Mouse (Mus musculus): Measurements from ENCODE around the gene Ep400. TPM values are rescaled to one million over a fixed set of nuclear protein-coding genes. Genes with fewer than 3 reads are reported as not detected.
"Not testable (repeated sequence)": the region's sequence is repeated elsewhere in the genome, so short reads cannot be mapped to it uniquely, and the experiment has no call there.

Gene Ep400
- total RNA-seq, 2 experiments from 2014 or later, result 29.4 to 34.3 TPM

DNA sequence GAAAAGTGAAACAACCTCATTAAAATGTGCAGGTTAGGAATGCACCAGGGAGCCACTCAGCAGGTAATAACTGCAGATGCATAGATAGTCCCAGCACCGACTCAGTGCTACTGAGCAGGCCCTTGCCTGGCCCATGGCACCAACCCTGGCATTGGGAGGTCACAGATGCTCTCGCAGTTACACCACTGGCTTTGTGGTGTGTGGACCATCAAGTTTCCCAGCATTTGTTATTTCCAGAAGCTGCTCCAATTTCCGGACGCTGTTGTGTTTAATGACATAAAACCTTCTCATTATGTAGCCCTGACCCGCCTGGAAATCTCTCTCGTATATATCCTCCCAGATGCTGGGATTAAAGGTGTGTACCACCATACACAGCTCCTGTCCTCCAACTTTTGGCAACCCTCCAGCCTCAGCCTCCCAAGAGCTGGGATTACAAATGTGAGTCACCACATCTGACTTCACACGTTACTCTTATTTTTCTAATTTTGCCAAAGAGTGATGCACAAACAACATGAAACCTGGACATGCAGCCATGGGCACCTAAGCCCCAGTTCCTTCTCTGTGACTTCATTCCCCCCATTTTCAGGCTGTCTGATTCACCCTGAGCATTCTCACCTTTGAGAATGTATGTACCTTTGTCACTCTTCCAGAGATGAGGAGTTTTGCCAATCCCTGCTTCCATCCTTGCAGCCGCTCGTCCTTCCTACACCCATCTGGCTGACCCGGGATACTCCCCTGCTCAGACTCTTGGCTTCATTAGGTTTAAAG lies 10.4 kb upstream of the Ep400 start:
- intact Hi-C loops (cut with DNase I; ENCODE audit: low total_unique reads), result no loop called here
- no peak for DNase-seq

- DNase-seq, result peak; percentile 96
- intact Hi-C loops (cut with DNase I; ENCODE audit: low total_unique reads), result no loop called here
Observed at GRCm38 (mm10) chr5:110779998-110780760, 9.7 kb upstream of the Ep400 start, which contains the start of gene Pus1. Pus1 (minus strand) TSS chr5:110780659.

- intact Hi-C loops (cut with DNase I; ENCODE audit: low total_unique reads), result no loop called here
- DNase-seq, result no peak
Observed at GRCm38 (mm10) chr5:110779276-110779997, 8.9 kb upstream of the Ep400 start.

DNA sequence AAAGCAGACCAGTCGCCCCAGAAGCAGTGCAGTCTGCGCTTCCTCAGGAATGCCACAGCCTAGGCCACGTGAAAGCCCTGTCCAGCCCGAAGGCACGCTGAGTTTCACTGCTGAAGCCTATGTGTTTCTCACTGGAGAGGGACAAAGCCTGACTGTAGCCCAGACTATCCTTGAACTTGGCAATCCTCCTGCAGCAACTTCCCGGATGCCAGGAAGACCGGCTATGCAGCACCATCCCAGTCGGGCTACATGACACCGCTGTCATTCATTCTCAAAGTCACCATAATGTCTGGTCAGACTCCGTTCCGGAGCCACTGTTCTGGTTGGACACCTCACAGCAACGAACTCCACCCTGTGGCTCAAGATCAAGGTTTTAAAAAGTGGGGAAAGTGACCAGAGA lies 7.7 kb upstream of the Ep400 start:
- DNase-seq, result no peak
- intact Hi-C loops (cut with DNase I; ENCODE audit: low total_unique reads), result no loop called here

DNA sequence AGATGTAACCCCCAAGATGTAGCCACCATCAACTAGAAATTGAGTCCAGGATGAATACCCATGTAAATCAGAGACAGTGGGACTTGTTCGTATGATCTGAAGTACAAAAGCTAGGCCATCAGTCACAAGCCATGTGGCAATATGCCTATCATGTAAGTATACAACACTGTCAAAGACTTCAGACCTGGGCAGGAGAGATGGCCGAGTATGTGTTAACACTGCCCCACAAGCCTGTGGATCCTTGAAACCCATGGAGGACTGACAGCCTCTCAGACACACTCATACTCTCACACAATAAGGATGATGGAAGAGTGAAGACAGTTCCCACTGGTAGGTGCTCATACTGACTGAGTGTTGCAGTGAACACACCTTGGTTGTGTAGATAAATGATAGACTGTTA lies 5.6 kb upstream of the Ep400 start:
- no peak for DNase-seq
- intact Hi-C loops (cut with DNase I; ENCODE audit: low total_unique reads), result no loop called here

DNA sequence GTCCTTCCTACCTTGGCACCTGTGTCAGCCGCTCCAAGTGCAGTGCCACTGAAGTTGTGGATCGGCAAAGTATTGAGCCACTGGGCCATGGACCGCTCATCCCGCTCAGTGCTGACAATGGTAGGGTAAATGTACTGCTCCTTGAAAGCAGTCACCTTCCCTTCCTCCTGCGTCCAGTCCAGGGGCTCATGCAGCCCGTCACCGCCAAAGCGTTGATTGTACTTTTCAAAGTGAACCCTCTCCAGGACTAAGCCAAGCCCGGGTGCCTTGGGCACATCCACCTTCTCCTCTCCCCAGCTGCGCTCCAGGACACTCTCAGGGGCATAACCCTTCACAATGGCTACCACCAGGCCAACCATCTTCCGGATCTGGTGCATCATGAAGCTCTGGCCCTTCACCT lies 4.0 kb upstream of the Ep400 start:
- intact Hi-C loops (cut with DNase I; ENCODE audit: low total_unique reads), result no loop called here
- no peak for DNase-seq

- DNase-seq; intact Hi-C loops (cut with DNase I; ENCODE audit: low total_unique reads): not testable (repeated sequence)
Observed at GRCm38 (mm10) chr5:110772945-110773344, 2.4 kb upstream of the Ep400 start.

DNA sequence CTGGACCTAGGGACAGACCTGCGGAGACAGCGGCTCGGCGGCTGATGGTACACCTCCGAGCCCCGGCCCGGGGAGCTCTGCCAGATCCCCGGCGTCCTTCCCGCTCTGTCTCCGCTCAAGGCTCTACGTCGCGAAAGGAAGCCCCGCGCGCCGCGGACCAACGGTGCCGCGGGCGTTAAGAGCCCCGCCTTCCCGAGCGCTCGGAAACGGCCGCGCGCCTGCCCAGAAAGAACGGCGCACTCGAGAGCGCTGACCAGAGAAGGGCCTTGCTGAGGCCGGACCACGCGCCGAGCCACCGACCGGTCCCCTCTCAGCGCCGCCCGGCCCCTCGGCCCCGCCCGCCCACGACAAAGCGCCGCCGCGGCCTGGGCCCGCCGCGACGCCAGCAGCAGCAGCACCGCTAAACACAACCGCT lies 479 bp downstream of the Ep400 start:
- intact Hi-C loops (cut with DNase I; ENCODE audit: low total_unique reads), result no loop called here
- DNase-seq, result no peak

DNA sequence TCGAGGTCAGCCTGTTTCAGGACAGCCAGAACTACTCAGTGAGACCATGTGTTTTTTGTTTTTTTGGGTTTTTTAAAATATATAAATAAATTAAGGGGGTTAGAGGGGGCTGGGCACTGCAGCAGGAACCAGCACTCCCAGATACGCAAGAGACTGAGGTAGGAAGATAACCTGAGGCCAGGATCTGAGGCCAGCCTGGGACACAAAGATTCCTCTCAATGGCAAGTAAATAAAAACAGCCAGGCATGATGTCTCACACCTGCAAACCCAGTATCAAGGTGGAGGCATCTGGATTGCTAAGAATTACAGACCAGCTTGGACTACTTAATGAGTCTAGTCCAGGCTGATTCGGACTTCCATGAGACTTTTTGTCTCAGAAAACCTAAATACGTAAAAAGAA lies 1.2 kb downstream of the Ep400 start:
- no peak for DNase-seq
- intact Hi-C loops (cut with DNase I; ENCODE audit: low total_unique reads), result no loop called here

DNA sequence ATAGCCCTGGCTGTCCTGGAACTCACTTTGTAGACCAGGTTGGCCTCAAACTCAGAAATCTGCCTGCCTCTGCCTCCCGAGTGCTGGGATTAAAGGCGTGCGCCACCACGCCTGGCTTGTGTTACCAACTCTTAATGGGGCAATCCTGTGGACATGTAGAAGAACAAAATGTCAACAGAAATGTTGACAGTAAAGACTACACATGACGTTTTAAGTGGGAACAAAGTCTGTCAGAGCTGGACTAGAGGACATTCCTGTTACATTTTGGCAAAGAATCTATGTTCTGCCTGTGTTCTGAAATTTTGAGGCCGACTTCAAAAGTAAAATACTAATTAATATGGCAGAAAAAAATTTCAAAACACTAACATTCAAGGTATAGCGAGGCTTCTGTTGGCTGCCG lies 6.6 kb downstream of the Ep400 start:
- intact Hi-C loops (cut with DNase I; ENCODE audit: low total_unique reads), result no loop called here
- no peak for DNase-seq

GRCm38 (mm10) chr5:110745021-110745420 lies 25.5 kb downstream of the Ep400 start:
- DNase-seq, result no peak
- intact Hi-C loops (cut with DNase I; ENCODE audit: low total_unique reads), result no loop called here

DNA sequence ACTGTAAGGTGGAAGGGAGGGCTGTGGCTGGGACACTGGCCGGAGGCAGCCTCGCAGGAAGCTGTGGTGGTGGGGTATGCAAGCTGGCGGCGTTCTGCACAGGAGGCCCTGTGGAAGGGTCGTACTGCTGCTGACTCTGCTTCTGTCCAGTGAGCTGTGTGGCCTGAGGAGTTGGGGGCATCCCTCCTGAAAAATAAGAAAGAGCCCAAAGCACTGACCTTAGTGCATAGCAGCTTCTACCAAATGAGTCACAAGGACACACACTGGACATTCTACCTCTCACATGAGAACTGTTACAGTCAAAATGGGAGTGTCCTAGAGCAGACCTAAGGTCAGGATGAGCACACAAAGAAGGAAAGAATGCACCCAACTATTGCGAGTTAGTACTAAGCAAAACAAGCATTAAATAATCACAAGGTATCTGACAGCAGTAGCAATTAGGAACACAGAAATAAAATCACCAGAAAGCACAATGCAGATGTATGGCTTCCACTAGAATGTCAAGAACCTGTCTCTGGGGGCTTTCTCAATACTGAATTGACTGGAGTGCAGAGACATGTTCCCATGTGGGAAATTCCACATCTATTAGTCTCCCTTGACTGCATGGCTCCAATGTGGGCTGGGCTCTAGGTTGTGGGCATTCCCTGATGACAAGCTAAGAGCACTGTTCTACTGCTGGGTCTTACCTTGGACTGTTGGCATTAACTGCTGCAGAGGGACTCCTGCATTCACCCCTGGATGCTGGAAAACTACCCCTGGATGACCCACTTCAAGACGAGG lies 30.8 kb downstream of the Ep400 start:
- intact Hi-C loops (cut with DNase I; ENCODE audit: low total_unique reads), result no loop called here
- DNase-seq, result no peak

DNA sequence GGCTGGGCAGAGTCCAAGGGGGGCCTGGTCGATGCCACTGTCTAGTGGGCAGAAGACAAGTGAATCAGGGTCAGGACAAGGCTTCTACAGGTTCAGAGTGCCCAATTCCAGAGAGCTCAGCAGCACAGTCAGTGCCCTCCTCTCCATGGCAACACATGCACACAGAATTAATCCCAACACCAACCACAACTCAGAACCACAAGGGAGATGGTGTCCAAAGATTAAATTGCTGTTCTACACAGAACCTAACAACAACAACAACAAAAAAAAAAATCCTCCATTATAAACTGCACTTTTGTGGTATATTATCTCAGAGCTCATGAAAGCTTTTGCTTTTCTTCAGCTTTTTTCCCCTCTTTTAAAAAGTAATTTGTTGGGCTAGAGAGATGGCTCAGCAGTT lies 34.9 kb downstream of the Ep400 start:
- intact Hi-C loops (cut with DNase I; ENCODE audit: low total_unique reads), result no loop called here

DNA sequence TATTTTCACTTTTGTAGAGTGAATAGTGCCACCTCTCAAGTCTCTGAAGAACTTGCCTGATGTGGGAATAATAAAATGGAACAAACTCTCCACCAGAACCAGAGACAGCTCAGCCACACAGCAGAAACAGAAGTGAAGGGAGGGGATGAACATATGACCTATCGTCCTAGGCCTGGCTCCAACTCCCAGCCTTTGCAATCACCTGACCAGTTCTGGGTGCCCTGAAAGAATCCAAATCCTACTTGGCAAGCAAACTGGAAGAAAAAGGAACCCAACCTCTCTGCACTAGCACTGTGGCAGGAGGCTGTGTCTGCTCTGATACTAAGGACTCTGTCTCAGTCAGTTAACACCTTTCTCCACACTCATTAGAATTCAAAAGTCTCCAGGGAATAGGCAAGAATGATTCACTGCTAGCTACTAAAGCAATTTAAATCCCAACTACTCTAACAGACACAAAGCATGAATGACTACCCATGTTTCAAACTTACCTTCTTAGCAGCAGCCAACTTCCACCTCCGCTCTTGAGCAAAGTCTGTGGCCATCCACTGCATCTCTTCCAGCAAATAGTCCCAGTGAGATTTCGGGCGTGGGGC lies 37.2 kb downstream of the Ep400 start:
- DNase-seq, result no peak
- intact Hi-C loops (cut with DNase I; ENCODE audit: low total_unique reads), result no loop called here

More for the DNA sequence above, 34.9 kb downstream of the Ep400 start:
- DNase-seq, result no peak

DNA sequence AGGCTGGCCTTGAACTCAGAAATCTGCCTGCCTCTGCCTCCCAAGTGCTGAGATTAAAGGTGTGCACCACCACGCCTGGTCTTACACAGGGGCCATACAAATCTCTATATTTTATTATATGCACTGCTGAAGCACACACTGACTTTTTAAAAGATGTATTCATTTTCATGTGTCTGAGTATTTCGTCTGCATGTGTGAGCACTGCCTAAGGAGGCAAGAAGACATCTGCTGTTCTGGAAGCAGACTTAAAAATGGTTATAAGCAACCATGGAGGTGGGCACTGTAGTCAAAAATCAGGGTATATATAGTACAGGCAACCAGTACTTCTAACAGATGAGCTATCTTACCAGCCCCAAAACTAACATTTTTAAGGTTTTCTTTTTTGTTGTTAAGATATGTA lies 39.3 kb downstream of the Ep400 start:
- intact Hi-C loops (cut with DNase I; ENCODE audit: low total_unique reads), result no loop called here
- no peak for DNase-seq

- intact Hi-C loops (cut with DNase I; ENCODE audit: low total_unique reads), result no loop called here
- DNase-seq, result no peak
Observed at GRCm38 (mm10) chr5:110727850-110728249, 42.7 kb downstream of the Ep400 start.

DNA sequence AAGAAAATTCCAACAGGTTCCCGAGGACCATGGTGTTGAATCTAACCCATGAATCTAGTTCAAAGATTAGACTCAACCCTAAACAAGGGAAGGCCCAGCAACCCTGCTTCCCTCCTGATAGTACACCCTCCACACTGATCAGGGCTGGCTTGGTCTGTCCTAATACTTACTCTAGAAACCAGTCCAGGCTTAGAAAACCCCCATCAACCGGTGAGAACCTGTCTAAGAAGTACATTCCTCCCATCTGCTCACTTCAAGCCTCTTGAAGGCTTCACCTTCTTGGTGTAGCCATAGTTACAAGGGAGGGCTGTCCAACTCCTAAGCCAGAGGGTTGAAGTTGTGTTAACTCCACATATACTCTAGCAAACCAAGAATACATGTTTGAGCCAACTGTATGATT lies 47.0 kb downstream of the Ep400 start:
- DNase-seq, result no peak
- intact Hi-C loops (cut with DNase I; ENCODE audit: low total_unique reads), result no loop called here

DNA sequence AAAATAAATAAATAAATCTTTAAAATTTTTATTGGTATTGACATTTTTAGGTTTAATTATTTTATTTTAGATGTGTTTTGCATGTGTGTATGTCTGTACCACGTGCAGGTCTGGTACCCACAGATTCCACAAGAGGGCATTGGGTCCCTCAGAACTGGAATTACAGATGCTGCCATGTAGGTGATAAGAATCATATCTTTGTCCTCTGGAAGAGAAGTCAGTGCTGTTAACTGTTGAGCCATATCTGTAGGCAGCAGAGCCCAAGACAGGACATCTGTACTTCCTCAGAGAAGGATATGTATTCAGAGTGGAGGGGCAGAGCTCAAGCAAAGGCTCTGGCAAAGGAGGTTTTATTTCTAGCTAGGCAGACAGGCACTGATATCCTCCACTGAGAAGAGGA lies 49.1 kb downstream of the Ep400 start:
- intact Hi-C loops (cut with DNase I; ENCODE audit: low total_unique reads); DNase-seq: not testable (repeated sequence)

GRCm38 (mm10) chr5:110711455-110711854 lies 59.1 kb downstream of the Ep400 start:
- DNase-seq, result no peak
- intact Hi-C loops (cut with DNase I; ENCODE audit: low total_unique reads), result no loop called here
